Mouse (Mus musculus) bone marrow, adult 2 months (tissue): ENCODE data around the gene Gm28891. TPM values are rescaled to one million over a fixed set of nuclear protein-coding genes. Genes with fewer than 3 reads are reported as not detected.
"Not testable (repeated sequence)": the region's sequence is repeated elsewhere in the genome, so short reads cannot be mapped to it uniquely, and the experiment has no call there.

ENCODE experiments used
- H3K27ac ChIP-seq: fragments of 200-500 bp; 2 replicates; pipeline ENCODE4 v1.5.1; 2012; ENCODE audit warnings: low read depth, mild to moderate bottlenecking, control low read depth, inconsistent platforms, low read length; ENCODE audit not compliant: control insufficient read depth, poor library complexity, insufficient read depth
- H3K4me1 ChIP-seq: fragments of 200-500 bp; 2 replicates; pipeline ENCODE4 v1.6.1; 2011; ENCODE audit warnings: low read length; ENCODE audit not compliant: control insufficient read depth, insufficient read depth
- H3K4me3 ChIP-seq: fragments of 200-500 bp; replicated peaks from 2 replicates; pipeline ENCODE3; 2011; ENCODE audit warnings: mild to moderate bottlenecking, low read depth, low read length, control low read depth; ENCODE audit not compliant: control insufficient read depth
- WGBS: fragments of 180-500 bp; shearing (Covaris S2); methylation state at CpG from one replicate; pipeline ENCODE4 v1.1.7; 2018; 5-methylcytosine and 5-hydroxymethylcytosine counted together
- polyA plus RNA-seq: library from polyadenylated mRNA; stranded (reverse); fragments of >200 nt; gene quantifications from 2 replicates; pipeline ENCODE4 v1.2.4, GENCODE M21; 2011; ENCODE audit warnings: low replicate concordance; ENCODE audit not compliant: missing spikeins, insufficient read depth, insufficient read length

The Gm28891 gene
- polyA plus RNA-seq = not detected in 2 replicates

DNA sequence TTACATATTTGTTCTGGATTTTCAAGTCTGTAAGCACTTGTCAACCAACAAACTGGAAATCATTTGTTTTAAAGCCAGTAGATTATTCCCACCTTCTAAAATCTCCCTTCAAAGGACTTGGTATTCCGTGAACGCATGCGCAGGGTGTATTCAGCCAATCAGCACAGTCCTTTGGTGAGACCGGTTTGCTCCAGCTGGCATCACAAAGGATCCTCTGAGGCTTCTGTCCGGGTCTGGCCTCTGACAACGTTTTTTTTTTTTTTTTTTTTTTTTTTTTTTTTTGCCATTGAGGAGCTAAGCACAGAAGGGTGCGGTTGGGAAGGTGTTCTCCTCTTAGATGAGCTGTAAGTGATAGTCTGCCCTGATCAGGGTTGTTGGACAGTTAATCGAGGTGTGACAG is at the start of gene Gm28891:
Gene Gm28891, plus strand, starts transcription at position 301 of the 400 bp plus-strand sequence.
- H3K27ac ChIP-seq, H3K4me1 ChIP-seq, H3K4me3 ChIP-seq: not testable (repeated sequence)
- WGBS = 82% methylated on average over 3 of the region's 8 CpGs
